Mouse (Mus musculus) left cerebral cortex, postnatal 10 days (tissue): ENCODE data around the gene Dach1. TPM values are rescaled to one million over a fixed set of nuclear protein-coding genes. Genes with fewer than 3 reads are reported as not detected.
A peak's percentile ranks its signal among the peaks of the same experiment; 100 is the strongest.

Source experiments
- DNase-seq, 2 experiments: peaks; one replicate each; pipeline ENCODE4 v3.0.0; 2021 to 2022; ENCODE audit warnings: low spot score in 2 of 2, mixed read lengths in 1 of 2; ENCODE audit errors: extremely low spot score in 1 of 2
- intact Hi-C: fragments of 180-260 bp; cut with DNase I; formaldehyde crosslinking; loops from one replicate; pipeline ENCODE4 v1.15.1; 2025
- total RNA-seq, 2 experiments: library from RNA; stranded (reverse); gene quantifications; 2 replicates each; pipeline ENCODE4 v1.2.3; 2021

Gene Dach1
- total RNA-seq, 2 experiments from 2014 or later = 5.7 to 8.3 TPM

- intact Hi-C loops = no loop called here
- DNase-seq = no peak
These were observed 224.1 kb downstream of the Dach1 start for GRCm38 (mm10) chr14:97945471-97945870.

GRCm38 (mm10) chr14:97944643-97945268 lies 224.8 kb downstream of the Dach1 start:
- DNase-seq = no peak
- intact Hi-C loops = no loop called here

- no peak for DNase-seq
- intact Hi-C loops = no loop called here
These were observed 227.2 kb downstream of the Dach1 start for GRCm38 (mm10) chr14:97942361-97942760.

GRCm38 (mm10) chr14:97896622-97897021 lies 272.9 kb downstream of the Dach1 start:
- intact Hi-C loops = no loop called here

GRCm38 (mm10) chr14:97881976-97882375 lies 287.6 kb downstream of the Dach1 start:
- intact Hi-C loops = no loop called here
- no peak for DNase-seq

More at GRCm38 (mm10) chr14:97896622-97897021, 272.9 kb downstream of the Dach1 start:
- no peak for DNase-seq

GRCm38 (mm10) chr14:97871001-97871400 lies 298.6 kb downstream of the Dach1 start:
- intact Hi-C loops = no loop called here
- DNase-seq = no peak

GRCm38 (mm10) chr14:97858384-97858783 lies 311.2 kb downstream of the Dach1 start:
- no peak for DNase-seq
- intact Hi-C loops = no loop called here

GRCm38 (mm10) chr14:97857276-97857675 lies 312.3 kb downstream of the Dach1 start:
- intact Hi-C loops = no loop called here
- DNase-seq = no peak

- intact Hi-C loops = no loop called here
- no peak for DNase-seq
These were observed 314.2 kb downstream of the Dach1 start for GRCm38 (mm10) chr14:97855345-97855744.

- intact Hi-C loops = no loop called here
- no peak for DNase-seq
These were observed 319.1 kb downstream of the Dach1 start for GRCm38 (mm10) chr14:97850486-97850885.

- DNase-seq = no peak
- intact Hi-C loops = no loop called here
These were observed 321.9 kb downstream of the Dach1 start for GRCm38 (mm10) chr14:97847641-97848040.

GRCm38 (mm10) chr14:97839275-97839674 lies 330.3 kb downstream of the Dach1 start:
- no peak for DNase-seq
- intact Hi-C loops = no loop called here

- DNase-seq = no peak
- intact Hi-C loops = no loop called here
These were observed 339.7 kb downstream of the Dach1 start for GRCm38 (mm10) chr14:97829865-97830264.

GRCm38 (mm10) chr14:97814555-97815175 lies 354.9 kb downstream of the Dach1 start:
- no peak for DNase-seq
- intact Hi-C loops = no loop called here

GRCm38 (mm10) chr14:97813557-97813956 lies 356.0 kb downstream of the Dach1 start:
- intact Hi-C loops = no loop called here
- peak in 1 of 2 experiments; percentile 1 for DNase-seq

- intact Hi-C loops = no loop called here
These were observed 374.1 kb downstream of the Dach1 start for GRCm38 (mm10) chr14:97795385-97795952.

GRCm38 (mm10) chr14:97774135-97774767 lies 395.3 kb downstream of the Dach1 start:
- no peak for DNase-seq
- intact Hi-C loops = no loop called here

More at GRCm38 (mm10) chr14:97795385-97795952, 374.1 kb downstream of the Dach1 start:
- DNase-seq = no peak

GRCm38 (mm10) chr14:97754400-97754799 lies 415.2 kb downstream of the Dach1 start:
- intact Hi-C loops = no loop called here
- DNase-seq = no peak

- DNase-seq = no peak
- intact Hi-C loops = no loop called here
These were observed 415.6 kb downstream of the Dach1 start for GRCm38 (mm10) chr14:97753973-97754372.

GRCm38 (mm10) chr14:97743252-97743651 lies 426.3 kb downstream of the Dach1 start:
- no peak for DNase-seq
- intact Hi-C loops = loop anchor here (10.0 kb wide), 1 partner anchor 62 kb away; no protein-coding TSS in a partner anchor
